Mouse (Mus musculus) urinary bladder, postnatal 14 days (tissue): ENCODE data around the gene Pink1.
"Not testable (repeated sequence)": the region's sequence is repeated elsewhere in the genome, so short reads cannot be mapped to it uniquely, and the experiment has no call there.

Source experiments
- DNase-seq: peaks from one replicate; pipeline ENCODE4 v3.0.0; 2021; ENCODE audit warnings: low spot score

The Pink1 gene

DNA sequence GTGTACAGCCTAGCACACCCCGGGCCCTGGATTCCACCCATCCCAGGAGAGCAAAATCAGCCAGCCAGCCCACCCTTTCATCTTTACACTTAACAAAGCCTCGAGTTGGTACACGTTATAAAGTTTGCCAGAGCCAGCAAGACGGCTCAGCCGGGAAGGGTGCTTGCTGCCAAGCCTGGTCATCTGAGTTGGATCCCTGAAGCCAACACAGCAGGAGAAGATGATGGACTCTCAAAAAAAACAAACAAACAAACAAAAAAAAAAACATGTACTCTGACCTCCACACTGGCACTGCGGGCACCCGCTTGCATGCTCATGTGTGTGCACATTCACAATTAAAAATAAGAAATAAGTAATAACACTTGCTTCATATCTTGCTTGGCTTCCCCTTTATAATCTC lies 15.9 kb upstream of the Pink1 start:
- no peak for DNase-seq

DNA sequence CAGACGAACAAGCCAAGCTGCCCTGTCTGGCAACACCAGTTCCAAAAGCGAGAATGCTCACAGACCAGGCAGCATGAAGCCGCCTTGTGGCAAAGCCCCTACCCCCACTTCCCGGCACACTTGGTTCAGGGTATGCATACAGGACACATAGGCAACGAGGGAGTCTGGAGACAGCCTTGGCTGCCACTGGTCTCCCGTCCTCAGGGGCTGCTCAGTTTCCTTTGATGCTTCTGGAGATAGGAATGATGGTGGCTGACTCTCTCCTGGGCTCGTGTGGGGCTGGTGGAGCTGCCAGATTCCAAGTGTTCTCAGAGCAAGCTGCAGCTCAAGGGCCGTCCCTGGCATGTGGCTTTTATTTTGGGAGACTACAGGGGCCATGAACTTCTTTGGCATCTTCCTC lies 15.3 kb upstream of the Pink1 start:
- DNase-seq = no peak

DNA sequence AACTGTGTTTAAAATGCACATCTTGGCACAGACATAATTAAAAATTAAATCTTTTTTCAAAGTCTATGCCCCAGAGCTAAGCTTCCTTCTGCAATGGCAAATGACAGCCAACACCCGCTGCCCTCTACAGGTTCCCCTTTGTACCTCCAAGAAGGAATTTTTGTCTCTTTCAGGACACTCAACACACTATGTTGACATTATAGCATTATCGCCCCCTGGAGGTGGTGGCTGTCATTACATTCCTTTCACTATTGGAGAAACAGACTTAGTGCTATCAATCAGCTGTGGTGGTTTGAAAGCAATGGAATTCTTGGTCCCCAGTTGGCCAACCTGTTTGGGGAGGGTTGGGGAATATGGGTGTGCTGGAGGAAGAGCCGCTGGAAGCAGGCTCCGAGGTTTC lies 13.9 kb upstream of the Pink1 start:
- peak; percentile 39 for DNase-seq

DNA sequence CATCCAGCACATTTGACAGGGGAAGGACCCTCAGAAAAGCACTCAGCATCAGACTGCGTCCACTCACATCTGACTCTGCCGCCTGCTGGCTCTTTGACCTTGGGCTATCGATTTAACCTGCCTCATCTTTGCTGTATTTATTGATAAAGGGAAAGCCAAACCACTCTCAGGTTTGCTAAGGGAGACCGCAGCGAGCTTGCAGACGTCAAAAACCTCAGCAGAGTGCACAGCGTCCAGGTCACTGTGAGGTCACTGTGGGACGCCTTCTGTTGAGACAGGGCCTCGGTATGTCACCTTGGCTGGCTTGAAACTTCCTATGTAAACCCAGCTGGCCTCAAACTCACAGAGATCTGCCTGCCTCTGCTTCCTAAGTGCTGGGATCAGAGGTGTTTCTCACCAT lies 11.2 kb upstream of the Pink1 start:
- no peak for DNase-seq

DNA sequence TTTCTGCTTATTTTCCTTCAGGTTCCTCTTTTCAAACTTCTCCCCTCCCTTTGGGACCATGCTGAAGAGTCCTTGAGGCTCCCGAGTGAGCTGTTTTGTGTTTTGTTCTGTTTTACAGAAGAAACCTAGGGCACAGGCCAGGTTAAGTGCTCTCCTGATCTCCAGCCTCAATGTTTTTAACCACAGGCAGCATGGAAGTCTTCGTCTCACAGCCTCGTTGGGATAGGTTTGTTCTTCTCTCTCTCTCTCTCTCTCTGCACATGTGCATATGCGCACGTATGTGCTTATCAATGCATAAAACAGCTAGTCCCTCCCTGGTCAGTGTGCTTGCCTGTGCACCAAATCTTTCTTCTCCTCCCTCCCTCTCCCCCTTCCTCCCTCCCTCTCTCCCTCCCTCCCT lies 10.8 kb upstream of the Pink1 start:
- DNase-seq = no peak

DNA sequence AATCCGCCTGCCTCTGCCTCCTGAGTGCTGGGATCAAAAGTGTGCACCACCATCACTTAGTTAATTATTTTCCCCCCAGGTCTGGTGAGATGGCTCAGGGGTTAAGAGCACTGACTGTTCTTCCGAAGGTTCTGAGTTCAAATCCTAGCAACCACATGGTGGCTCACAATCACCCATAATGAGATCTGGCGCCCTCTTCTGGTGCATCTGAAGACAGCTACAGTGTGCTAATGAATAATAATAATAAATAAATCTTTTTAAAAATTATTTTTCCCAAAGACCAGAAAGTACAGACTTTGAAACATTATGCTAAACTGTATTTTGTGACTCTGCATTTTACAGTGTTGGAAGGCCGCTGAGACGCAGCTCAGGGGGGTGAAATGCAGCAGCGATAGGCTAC lies 9.5 kb upstream of the Pink1 start:
- no peak for DNase-seq

DNA sequence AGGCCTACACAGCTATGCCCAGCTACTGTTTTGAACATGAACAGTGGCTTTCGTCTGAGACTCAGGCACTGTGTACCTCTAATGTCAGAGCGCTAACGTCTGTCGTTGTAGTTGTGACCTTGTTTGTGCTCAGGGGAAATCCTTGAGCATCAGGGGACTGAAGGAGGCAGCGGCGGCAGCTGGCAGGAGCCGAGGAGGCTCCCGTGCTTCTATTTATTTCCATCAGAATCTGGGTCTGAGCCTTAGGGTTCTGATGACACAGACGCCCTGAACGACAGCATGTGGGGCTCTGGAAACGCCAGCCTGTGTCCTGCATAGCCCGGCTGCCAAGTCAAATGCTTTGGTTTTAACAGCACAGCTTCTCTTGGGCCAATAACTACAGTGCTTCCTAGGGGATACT lies 8.9 kb upstream of the Pink1 start:
- no peak for DNase-seq

DNA sequence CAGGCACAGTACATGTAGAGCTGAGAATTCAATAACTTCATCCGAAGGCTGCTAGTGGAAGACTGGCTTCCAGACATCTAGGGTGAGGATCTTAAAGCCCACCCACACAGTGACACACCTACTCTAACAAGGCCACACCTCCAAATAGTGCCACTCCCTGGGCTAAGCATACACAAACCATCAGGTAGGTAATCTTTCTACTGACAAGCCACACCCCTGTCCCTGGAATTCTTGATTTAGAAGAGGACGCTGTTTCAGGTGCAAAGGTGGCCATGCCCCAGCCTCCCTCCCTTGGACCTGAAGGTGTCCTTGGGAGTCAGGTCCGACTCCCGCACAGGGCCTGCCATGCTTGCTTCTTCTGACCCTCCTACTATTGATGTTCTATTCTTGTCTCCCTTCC lies 7.0 kb upstream of the Pink1 start:
- DNase-seq = no peak

DNA sequence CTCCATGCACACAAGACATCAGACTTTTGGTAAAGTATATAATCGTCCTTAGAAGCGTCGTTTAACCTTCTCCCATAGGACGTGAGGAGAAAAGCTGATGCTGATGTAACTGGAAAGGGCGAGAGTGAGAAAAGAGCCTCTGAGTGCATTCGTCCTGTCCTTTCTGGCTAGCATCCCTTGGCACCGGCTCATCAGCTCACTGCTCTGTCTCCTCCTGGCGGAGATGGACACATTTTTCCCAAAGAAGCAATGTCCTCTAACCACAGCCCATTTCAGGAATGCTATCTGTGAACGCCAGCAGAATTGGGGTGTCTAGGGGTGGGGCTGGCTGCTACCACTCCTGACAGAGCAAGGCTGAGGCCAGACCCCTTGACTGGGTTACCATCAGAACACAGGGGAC lies 5.5 kb upstream of the Pink1 start:
- DNase-seq = no peak

DNA sequence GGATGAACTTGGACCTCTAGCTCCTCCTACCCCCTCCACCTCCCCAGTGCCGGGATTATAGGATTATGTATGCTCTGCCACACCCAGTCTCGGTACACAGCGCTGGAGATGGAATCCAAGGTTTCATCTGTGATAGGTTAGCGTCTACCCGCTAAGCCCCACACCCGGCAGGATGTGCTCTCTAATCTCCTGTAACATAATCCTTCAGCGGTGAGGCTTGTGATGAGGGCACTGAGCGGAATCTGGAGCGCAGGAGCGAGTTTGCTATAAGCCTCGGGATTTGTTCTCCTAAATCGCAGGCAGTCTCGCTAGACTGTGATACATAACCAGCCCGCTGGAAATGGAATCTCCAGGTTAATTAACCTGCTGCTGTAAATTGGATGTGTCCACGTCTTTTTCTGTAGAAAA lies 4.2 kb upstream of the Pink1 start:
- DNase-seq = no peak

DNA sequence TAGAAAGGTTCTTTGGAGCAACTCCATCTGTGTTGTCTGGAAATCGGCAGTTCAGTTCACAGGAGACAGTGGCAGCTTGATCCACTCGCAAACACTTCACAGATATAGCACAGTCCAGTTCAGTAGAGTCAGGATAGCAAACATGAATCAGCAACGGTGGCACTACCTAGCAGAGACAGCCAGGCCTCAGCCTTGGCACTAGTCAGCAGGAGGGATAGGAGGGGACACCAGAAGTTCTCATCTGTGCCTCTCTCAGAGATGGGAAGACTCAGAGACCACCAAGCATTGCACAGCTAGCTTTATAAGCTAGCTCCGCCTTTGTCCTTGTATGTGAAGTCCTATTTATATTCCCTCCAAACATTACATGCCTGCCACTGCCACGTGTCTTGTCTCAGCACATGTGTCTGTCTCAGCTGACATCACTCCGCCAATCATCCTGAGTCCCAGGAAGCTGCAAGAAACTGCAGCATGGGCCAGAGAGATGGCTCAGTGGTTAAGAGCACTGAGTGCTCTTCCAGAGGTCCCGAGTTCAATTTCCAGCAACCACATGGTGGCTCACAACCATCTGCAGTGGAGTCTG lies 1.9 kb upstream of the Pink1 start:
- DNase-seq = no peak

DNA sequence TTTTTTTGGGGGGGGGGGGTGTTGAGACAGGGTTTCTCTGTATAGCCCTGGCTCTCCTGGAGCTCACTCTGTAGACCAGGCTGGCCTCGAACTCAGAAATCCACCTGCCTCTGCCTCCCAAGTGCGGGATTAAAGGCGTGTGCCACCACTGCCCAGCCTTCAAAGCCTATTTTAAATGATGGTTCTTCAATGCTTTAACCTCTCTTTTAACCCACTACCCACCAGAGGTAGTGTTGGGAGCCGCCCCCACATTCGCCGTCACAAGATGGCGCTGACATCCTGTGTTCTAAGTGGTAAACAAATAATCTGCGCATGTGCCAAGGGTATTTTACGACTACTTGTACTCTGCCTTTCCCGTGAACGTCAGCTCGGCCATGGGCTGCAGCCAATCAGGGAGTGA lies 1.0 kb upstream of the Pink1 start:
- DNase-seq = not testable (repeated sequence)

DNA sequence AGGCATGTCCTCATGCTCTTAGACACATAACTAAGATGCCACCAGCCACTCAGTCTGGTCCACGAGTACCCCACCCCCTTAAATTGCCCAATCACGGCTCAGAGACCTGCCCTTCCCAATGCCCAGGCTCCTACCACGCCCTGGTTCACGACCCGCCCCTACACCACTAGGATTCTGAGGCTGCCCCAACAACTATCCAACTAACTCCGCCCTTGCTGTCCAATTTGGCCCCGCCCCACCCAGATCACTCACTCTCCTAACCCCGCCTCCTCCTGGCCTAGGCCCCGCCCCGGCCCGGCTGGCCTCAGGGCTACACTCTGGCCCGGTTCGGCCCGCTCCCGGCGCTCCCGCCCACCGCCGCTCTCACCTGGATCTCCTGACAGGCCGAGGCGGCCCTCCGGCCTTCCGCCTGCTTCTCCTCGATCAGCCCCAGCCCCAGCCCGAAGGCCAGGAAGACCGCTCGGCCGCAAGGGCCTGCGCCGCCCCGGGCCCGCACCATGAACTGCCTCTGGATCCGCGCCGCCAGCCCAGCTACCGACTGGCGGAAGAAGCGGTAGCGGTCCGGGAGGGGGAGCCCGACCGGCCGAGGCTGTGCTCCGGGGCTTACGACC lies 536 bp downstream of the Pink1 start:
- peak; percentile 98 for DNase-seq

DNA sequence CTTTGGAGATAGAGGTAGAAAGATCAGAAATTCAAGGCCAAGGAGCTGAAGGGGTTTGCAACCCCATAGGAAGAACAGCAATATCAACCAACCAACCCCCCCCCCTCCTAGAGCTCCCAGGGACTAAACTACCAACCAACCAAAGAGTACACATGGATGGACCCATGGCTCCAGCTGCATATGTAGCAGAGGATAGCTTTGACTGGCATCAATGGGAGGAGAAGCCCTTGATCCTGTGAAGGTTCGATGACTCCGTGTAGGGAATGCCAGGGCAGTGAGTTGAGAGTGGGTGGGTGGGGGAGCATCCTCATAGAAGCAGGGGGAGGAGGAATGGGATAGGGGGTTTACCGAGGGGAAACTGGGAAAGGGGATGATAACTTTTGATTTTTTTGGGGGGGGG lies 1.7 kb downstream of the Pink1 start:
- DNase-seq = no peak

DNA sequence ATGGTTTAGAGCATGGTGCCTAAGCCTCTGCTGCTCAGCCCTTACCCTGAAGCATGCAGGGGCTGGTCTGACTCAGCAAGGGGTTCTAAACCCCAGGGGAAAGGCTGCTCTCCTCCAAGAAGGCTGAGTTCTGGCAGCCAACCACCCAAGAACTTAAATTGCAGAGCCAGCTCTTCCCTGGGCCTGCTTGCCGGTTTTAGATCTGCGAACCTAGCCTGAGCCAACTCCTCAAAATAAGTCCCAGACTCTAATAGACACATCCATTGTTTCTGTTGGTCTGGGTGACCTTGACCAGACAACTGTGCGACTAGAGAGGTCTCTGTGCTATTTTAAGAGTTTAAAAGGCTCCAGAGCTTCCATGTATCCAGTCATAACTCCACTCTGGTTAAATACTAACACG lies 2.4 kb downstream of the Pink1 start:
- DNase-seq = no peak

DNA sequence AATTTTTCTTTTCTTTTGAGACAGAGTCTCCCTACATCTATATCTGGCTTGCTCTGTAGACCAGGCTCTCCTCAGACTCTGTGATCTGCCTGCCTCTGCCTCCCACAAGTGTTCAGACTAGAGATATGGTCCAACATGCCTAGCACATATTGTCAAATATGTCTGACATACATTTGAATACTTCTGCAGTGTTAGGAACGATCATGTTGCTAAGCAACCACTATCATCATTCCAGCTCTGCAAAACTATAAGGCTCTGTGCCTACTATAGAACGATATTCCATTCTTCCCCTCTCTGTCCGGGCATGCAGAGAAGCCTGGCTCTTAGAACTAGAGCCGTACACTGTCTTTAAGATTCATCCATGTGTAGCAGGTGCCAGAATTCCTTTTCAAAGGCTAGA lies 3.4 kb downstream of the Pink1 start:
- no peak for DNase-seq

DNA sequence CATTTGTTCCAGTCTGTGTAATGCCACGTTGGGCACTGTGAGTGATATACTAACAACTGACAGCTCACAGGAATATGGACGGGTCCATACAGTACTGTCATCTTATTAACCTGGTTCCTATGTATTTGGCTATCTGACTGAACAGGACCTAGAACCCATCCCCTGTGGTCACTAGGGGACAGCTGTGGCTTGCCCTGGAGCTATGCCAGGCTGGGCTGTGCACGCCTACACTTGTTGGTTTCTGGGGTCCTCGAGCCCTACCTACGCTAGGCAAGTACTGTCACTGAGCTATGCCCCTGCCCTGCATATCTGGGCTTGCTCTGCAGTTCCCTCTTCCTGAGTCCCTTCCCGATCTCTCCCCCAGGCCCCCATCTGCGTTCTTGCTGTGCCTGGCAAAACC lies 4.6 kb downstream of the Pink1 start:
- no peak for DNase-seq

DNA sequence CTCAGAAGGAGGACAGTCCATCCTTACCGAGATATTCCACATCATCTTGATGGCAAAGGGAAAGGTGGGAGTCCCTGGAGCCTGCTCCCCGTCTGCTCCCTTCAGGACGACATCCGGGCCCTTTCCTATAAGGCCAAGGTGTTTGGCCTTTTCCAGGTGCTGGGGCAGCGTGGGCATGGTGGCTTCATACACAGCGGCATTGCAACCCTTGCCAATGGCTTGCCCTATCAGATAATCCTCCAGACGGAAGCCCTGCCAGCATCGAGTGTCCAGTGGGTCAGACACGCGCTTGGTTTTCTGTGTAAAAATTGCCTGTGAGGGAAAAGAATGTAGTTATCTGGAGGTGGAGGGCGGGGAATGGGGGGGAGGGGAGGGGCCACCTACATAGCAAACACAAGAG lies 5.4 kb downstream of the Pink1 start:
- DNase-seq = no peak

DNA sequence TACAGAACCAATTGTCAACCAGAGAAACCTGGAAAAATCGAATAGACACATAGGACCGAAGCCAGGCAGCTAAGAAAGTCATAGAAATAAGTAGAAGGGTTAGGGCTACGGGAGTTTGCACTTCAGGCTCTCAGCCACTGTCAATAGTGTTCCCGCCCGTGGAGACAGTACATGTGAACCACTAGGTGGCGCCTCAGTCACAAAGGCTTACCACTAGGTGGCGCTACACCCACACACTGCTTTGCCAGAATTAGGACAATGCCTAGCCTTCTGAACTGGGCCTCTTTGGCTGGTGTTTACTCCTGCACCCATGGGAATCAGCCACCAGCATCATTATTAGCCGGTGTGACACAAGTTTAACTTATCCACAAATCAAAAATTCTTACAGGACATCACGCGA lies 6.6 kb downstream of the Pink1 start:
- DNase-seq = peak; percentile 79

DNA sequence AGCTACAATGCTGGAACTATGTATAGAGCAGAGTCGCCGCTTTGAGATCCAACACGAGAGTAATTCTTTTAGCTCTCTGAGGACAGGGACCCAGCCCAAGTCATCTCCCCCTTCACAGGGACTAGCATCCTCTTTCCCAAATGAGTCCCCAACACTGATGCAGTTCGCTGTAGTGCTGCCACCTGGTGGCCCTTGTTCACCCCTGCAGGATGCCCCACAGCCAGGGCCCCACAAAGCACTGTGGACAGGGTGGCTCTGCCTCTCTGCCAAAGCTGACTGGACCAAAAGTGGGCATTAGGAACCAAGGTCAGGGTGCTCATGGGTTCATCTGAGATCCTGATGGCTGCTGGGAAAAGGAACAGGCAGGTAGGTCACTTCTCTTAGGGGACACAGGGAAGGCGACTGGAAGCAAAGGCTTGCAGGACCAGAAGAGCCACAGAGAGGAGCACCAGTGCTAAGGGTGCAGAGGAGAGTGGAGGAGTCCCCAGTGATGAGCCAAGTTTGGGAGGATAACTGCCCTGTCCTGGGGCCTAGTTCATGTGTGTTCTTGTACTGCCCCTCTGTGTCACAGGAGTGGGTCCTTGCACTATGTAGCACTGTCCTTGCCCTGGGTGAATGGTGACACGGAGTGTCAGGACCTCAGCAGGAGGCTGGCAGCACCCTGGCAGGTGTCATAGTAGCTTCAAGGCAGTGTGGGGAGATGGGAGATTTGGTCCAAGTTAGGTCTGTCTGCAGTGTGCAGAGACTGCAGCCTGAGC lies 7.4 kb downstream of the Pink1 start:
- DNase-seq = peak; percentile 58

DNA sequence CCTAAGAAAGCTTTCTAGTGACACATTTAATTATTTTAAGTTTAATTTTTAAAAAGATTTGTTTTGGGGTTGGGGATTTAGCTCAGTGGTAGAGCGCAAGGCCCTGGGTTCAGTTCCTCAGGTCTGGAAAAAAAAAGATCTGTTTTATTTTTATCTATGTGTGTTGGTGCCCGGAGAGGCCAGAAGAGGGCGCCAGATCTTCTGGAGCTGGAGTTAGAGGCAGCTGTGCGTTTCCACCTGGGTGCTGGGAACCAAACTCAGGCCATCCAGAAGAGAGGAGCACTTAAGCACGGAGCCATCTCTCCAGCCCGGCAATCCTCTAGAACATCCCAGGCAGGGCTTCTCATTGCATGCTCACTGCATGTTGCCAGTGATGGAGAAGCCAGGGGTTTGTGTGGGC lies 9.7 kb downstream of the Pink1 start:
- DNase-seq = no peak

DNA sequence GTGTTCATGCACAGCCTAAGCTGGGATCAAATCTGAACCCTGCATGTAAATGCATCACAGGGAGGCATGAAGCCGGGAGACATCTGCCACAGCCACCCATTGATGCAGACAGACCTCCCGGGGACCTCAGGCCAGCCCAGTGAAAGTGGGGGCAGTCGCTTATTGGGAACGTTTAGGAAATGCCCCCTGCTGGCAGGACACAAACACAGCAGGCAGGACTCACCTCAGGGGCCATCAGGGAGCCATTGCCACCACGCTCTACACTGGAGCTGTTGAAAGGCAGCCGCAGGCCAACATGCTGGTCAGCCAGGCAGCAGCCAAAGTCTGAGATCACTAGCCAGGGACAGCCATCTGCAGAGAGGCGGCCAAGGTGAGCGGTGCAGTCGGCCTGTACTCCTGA lies 10.3 kb downstream of the Pink1 start:
- no peak for DNase-seq

DNA sequence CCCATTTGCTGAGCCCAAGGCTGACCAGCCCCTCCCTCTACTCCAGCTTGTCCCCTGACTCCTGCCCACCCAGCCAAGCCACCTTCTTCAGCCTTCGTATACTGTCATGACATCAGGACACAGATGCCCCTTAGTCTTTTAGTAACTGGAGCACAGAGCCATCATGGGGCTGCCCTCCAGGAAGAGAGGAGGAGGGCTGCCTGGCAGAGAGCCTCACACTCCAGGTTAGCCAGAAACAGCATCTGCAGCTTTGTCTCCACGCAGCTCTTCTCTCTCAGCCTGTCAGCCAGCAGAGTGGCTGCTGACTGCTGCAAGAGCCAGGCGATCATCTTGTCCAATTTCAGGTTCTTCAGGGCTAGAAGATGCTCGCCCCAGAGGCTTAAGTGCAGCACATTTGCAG lies 12.3 kb downstream of the Pink1 start:
- DNase-seq = no peak

DNA sequence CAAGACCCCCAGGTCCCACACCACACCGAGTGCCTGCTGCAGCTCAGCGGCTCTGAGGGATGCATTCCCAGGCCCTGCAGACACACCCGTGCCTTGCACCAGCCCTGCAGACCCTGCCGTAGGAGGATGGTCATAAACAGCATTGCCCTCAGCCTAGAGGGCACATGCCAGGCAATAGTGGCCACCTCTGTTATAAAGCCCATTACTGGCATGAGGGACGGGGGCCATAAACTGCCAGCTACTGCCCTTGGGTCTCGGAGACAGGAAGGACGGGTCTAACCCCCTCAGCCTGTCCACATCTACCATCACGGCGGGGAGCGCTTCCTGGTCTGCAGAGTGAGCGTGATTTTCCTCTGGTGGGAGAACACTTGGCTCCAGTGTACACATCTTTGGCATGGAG lies 13.1 kb downstream of the Pink1 start:
- no peak for DNase-seq
